ENCODE assay signal across 22 mouse cellular contexts in the genomic region with DNA sequence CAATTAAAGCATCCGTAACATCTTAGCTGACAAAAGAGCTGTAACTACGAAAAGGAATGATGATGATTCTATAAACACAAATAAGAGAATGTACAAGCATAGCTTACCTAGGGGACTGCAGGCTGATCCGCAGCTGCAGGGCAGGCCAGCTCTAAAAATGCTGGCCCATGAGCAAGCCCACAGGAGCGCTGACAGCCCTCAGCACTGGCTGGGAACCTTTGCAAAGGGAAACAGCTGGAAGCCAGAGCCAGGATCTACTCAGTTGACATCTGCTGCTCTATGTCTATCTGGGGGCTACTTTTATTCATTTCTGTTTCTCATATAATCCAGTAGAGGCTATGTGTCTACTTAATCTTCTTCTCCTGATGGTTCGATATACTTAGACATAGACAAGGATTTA.
A peak's percentile ranks its signal among the peaks of the same experiment; 100 is the strongest.
DNase-seq lines count a peak whose midpoint lies in the region; ATAC-seq and TF ChIP-seq lines count a peak whose summit lies in the region.
"Had no signal": no experiment of that assay in that cellular context is flagged by ENCODE, and none has a peak within 500 bp of the region (broad histone marks: within the 10 kb centered on the region; RNA-seq: fewer than 3 reads in every experiment).

No protein-coding gene starts in this region.

- H3K4me3 ChIP-seq in forebrain, postnatal 0 days (ENCODE audit: low read depth, low read length) = no peak overlapping the region
- no peak overlapping the region for H3K4me3 ChIP-seq in forebrain, embryonic 14.5 days (ENCODE audit: low read depth, low read length)
- H3K4me3 ChIP-seq in layer of hippocampus, adult 2 months = no peak overlapping the region
- H3K4me3 ChIP-seq in limb, embryonic 14.5 days (replicated peaks; ENCODE audit: low read length) = no peak overlapping the region
- H3K4me3 ChIP-seq: forebrain, embryonic 10.5 days; neural tube, embryonic 15.5 days had no signal

- no peaks in the 10 kb centered on the region for H3K4me1 ChIP-seq in forebrain, postnatal 0 days (ENCODE audit: insufficient read depth)
- H3K4me1 ChIP-seq in forebrain, embryonic 14.5 days (ENCODE audit: control insufficient read depth, insufficient read depth, low read length) = no peaks in the 10 kb centered on the region
- H3K4me1 ChIP-seq in limb, embryonic 14.5 days (ENCODE audit: control insufficient read depth, insufficient read depth, low read length) = no peaks in the 10 kb centered on the region
- H3K4me1 ChIP-seq: forebrain, embryonic 10.5 days had no signal

- H3K27ac ChIP-seq in forebrain, postnatal 0 days (ENCODE audit: low read depth, low read length) = no peak overlapping the region
- no peak overlapping the region for H3K27ac ChIP-seq in forebrain, embryonic 14.5 days (ENCODE audit: low read depth, low read length)
- H3K27ac ChIP-seq in layer of hippocampus, adult 2 months = peak overlapping the region; percentile 24; the same call in 1 of the 2 replicates
- H3K27ac ChIP-seq in limb, embryonic 14.5 days (replicated peaks; ENCODE audit: low read depth, low read length) = no peak overlapping the region
- H3K27ac ChIP-seq: forebrain, embryonic 10.5 days; neural tube, embryonic 15.5 days had no signal

- no peak overlapping the region for H3K9ac ChIP-seq in forebrain, postnatal 0 days
- no peak overlapping the region for H3K9ac ChIP-seq in forebrain, embryonic 14.5 days (ENCODE audit: low read length)
- no peak overlapping the region for H3K9ac ChIP-seq in limb, embryonic 14.5 days (ENCODE audit: low read depth, low read length, severe bottlenecking)
- H3K9ac ChIP-seq: lung, embryonic 14.5 days; neural tube, embryonic 15.5 days had no signal

- no peak for TF ChIP-seq CTCF in forebrain, postnatal 0 days (IDR thresholded peaks at IDR 0.05; ENCODE audit: low read depth)
- no peak for TF ChIP-seq CTCF in layer of hippocampus, adult 2 months (conservative IDR thresholded peaks at IDR 0.05)

- peak; percentile 10 for DNase-seq in forebrain, postnatal 0 days
- no peak for DNase-seq in forebrain, embryonic 14.5 days (ENCODE audit: low spot score)
- no peak for DNase-seq in layer of hippocampus, adult 2 months (ENCODE audit: low spot score in 2 of 2)
- DNase-seq in layer of hippocampus, postnatal 25 days (ENCODE audit: extremely low spot score in 1 of 2, low spot score in 1 of 2) = no peak
- peak; percentile 22 to 33 for DNase-seq in gastrocnemius, postnatal 4 days (ENCODE audit: low spot score in 2 of 2)
- DNase-seq in limb, embryonic 14.5 days (ENCODE audit: low spot score) = peak; percentile 47
- no peak for DNase-seq in left cerebral cortex, adult 9 months (ENCODE audit: low spot score in 2 of 2)
- DNase-seq in right cerebral cortex, postnatal 14 days = no peak
- DNase-seq: adrenal gland, postnatal 14 days; cerebellum, adult 11-12 months; cerebellum, postnatal 14 days; kidney, adult 18-20 months; lung, postnatal 4 days; right cerebral cortex, postnatal 25 days; thymus, adult 2 months had no signal

- H3K4me2 ChIP-seq in forebrain, postnatal 0 days (ENCODE audit: low read depth) = no peak overlapping the region
- no peak overlapping the region for H3K4me2 ChIP-seq in forebrain, embryonic 14.5 days (ENCODE audit: low read length)
- H3K4me2 ChIP-seq in limb, embryonic 14.5 days (replicated peaks; ENCODE audit: low read depth, low read length, severe bottlenecking) = no peak overlapping the region
- H3K4me2 ChIP-seq: liver, embryonic 11.5 days; lung, embryonic 14.5 days; neural tube, embryonic 15.5 days had no signal

- 75% methylated on average over 5 of the region's 5 CpGs for WGBS in forebrain, postnatal 0 days
- 79% methylated on average over 5 of the region's 5 CpGs for WGBS in forebrain, embryonic 14.5 days
- WGBS in limb, embryonic 14.5 days = 66% methylated on average over 5 of the region's 5 CpGs

- no peaks in the 10 kb centered on the region for H3K27me3 ChIP-seq in forebrain, postnatal 0 days (ENCODE audit: insufficient read depth, low read length)
- H3K27me3 ChIP-seq in forebrain, embryonic 14.5 days (replicated peaks; ENCODE audit: control insufficient read depth, insufficient read depth, low read length) = no peaks in the 10 kb centered on the region
- H3K27me3 ChIP-seq in limb, embryonic 14.5 days (ENCODE audit: control insufficient read depth, insufficient read depth, low read length) = no peaks in the 10 kb centered on the region
- H3K27me3 ChIP-seq: neural tube, embryonic 15.5 days had no signal

- TF ChIP-seq POLR2A in limb, embryonic 14.5 days (IDR thresholded peaks at IDR 0.05; ENCODE audit: borderline replicate concordance, extremely low read depth, insufficient read depth, insufficient read length) = no peak

- H3K36me3 ChIP-seq in forebrain, postnatal 0 days (ENCODE audit: insufficient read depth) = no peaks in the 10 kb centered on the region
- H3K36me3 ChIP-seq in forebrain, embryonic 14.5 days (ENCODE audit: control insufficient read depth, insufficient read depth, low read length) = no peaks in the 10 kb centered on the region
- no peaks in the 10 kb centered on the region for H3K36me3 ChIP-seq in limb, embryonic 14.5 days (ENCODE audit: control insufficient read depth, insufficient read depth, low read length)
- H3K36me3 ChIP-seq: forebrain, embryonic 10.5 days; neural tube, embryonic 15.5 days had no signal

- H3K9me3 ChIP-seq in forebrain, postnatal 0 days (ENCODE audit: low read length) = no peaks in the 10 kb centered on the region
- no peaks in the 10 kb centered on the region for H3K9me3 ChIP-seq in forebrain, embryonic 14.5 days (replicated peaks; ENCODE audit: control insufficient read depth, low read length)
- no peaks in the 10 kb centered on the region for H3K9me3 ChIP-seq in limb, embryonic 14.5 days (ENCODE audit: control insufficient read depth, low read length)
- H3K9me3 ChIP-seq: forebrain, embryonic 10.5 days; neural tube, embryonic 15.5 days had no signal

- no peak for ATAC-seq in forebrain, postnatal 0 days
- no peak for ATAC-seq in forebrain, embryonic 14.5 days
- ATAC-seq in limb, embryonic 14.5 days (ENCODE audit: low FRiP score, low read depth) = peak; percentile 50; the same call in 1 of the 2 replicates
- ATAC-seq: CD4-positive, CD25-positive, alpha-beta regulatory T cell, adult 4 months; midbrain, embryonic 16.5 days; Patski had no signal

Comparison
In these comparisons a context has a peak if more than half of its experiments do, and no peak if none do; other contexts are left out.
1. DNase-seq: peak in forebrain, postnatal 0 days (single experiment), gastrocnemius, postnatal 4 days (2 of 2) and limb, embryonic 14.5 days (single experiment); none in forebrain, embryonic 14.5 days (single experiment), layer of hippocampus, adult 2 months (0 of 2), layer of hippocampus, postnatal 25 days (0 of 2), left cerebral cortex, adult 9 months (0 of 2) and right cerebral cortex, postnatal 14 days (single experiment).